Mouse (Mus musculus) gonadal fat pad, adult 2 months (tissue): ENCODE results near the gene Abcg4. TPM values are rescaled to one million over a fixed set of nuclear protein-coding genes. Genes with fewer than 3 reads are reported as not detected.
A peak's percentile ranks its signal among the peaks of the same experiment; 100 is the strongest.
"Not testable (repeated sequence)": the region's sequence is repeated elsewhere in the genome, so short reads cannot be mapped to it uniquely, and the experiment has no call there.

Experiments used
- DNase-seq: peaks from one replicate; pipeline ENCODE4 v3.0.0-alpha.2; 2012; ENCODE audit warnings: low read depth
- polyA plus RNA-seq: library from polyadenylated mRNA; depleted of rRNA; stranded (reverse); fragments of >200 nt; gene quantifications from 2 replicates; pipeline ENCODE4 v1.2.3, GENCODE M21; 2012

Gene Abcg4
- polyA plus RNA-seq, 1 experiment = 6.6 TPM

DNA sequence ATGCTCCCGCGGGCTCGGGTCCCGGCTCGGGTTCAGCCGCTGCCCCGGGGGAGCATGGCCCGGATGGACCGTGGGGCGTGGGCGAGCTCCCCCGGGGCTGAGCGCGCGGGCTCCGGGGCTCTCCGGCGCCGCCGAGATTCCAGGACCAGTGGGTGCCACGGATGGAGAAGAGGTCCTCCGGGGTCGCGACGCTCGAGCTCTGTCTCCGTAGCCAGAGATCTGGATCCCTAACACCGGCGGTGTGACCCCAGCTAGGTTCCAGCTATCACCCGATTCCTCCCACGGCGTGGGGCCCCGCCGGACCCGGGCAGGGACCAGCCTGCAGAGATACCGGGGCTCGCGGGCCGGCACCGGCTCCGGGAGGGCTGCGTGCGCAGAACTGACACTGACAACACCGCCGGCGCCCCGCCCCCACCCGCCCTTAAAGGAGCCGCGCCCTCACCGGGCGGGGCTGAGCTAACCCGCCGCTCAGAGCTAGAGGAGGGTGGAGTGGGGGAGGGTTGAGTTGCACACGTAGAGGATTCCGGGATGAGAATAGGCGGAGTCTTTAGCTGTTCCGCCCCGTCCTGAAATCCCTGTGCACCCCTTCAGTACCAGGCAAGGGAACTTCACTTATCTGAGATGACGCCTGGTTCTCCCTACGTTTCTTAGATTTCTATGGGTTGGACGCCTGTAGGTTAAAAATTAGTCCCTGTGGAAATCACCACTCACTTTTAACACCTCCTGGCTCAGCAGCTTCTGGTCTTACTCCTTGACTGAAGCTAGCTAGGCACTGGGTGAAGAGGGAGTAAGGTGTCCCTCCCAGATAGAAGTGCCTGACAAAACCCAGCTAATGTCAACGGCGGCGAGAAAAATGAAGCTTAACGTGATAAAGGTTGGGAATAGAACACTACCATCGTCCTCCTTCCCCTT is 31.7 kb upstream of the Abcg4 start, which contains the start of gene C2cd2l:
Gene C2cd2l, minus strand, starts transcription at position 399 of the 912 bp plus-strand sequence.
- peak; percentile 70 for DNase-seq

DNA sequence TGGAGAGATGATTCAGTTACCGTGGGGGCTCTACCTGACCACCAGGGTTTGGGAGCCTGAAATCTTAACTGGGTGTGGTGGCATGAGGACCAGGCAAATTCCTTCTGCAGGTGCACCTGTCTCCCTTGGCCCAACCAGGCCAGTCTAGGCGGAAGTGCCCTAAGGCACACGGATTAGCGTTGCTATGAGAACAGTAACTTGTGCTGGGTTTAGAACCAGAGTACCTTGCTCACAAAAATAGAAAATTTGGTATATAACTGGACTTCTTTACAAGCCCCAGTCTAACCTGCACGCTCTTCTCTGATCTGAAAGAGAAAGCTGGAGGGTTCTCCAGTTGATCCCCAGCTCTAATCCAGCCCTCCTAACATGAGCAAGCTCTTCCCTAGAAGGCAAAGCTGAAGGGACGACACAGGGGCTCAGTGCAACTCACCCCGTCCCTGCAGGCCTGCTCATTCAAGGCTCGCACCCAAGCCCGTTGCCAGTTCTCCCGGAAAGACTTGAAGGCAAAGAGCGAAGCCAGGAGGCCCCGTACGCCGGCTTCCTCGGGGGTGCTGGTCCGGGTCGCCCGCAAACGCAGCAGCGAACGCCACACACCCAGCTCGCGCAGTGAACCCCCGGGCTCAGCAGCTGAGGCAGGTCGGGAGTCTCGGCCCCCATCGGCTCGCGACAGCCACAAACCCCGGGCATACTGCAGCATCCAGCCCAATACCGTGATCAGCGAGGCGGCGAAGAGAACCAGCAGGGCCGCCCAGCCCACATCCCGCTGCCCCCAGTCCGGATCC is 30.9 kb upstream of the Abcg4 start:
- no peak for DNase-seq

- no peak for DNase-seq
These were observed 30.3 kb upstream of the Abcg4 start for GRCm38 (mm10) chr9:44318826-44319095.

GRCm38 (mm10) chr9:44318076-44318825 is 29.8 kb upstream of the Abcg4 start:
- no peak for DNase-seq

GRCm38 (mm10) chr9:44317452-44317851 is 29.0 kb upstream of the Abcg4 start:
- no peak for DNase-seq

DNA sequence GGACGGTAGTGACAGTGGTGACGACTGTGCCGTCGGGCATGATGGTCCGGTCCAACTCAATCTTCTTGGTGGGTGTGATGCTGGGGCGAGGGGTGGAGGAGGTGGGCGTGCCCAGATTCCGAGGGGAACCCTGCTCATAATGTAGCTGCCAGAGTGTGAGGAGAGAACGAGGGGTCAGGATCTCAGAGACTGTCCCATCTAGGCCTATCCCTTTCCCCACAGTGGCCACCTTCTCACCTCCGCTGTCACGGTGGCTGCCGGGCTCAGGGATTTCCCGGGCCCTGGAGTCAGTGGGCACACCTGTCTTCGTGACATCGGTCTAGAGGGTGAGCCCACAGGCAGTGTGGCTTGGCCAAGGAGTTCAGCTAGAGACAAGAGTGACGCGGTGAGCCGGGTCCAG is 26.5 kb upstream of the Abcg4 start:
- DNase-seq = no peak

DNA sequence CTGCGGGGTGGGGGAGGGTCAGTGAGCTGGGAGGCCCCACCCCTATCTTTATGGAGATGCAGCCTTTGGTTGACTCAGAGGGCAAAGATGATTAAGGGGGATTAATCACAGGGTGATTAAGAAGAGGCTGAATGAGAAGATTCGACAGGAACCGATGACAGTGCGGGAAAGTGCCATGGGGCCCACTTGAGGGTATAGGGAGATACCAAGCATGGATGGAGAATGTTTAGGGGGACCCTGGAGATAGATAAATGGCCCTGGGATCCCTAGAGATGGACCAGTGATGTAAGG is 25.8 kb upstream of the Abcg4 start:
- no peak for DNase-seq

GRCm38 (mm10) chr9:44313476-44314256 is 25.3 kb upstream of the Abcg4 start:
- DNase-seq = no peak

- no peak for DNase-seq
These were observed 23.0 kb upstream of the Abcg4 start for GRCm38 (mm10) chr9:44311136-44312134.

GRCm38 (mm10) chr9:44310750-44311135 is 22.3 kb upstream of the Abcg4 start:
- DNase-seq = no peak

DNA sequence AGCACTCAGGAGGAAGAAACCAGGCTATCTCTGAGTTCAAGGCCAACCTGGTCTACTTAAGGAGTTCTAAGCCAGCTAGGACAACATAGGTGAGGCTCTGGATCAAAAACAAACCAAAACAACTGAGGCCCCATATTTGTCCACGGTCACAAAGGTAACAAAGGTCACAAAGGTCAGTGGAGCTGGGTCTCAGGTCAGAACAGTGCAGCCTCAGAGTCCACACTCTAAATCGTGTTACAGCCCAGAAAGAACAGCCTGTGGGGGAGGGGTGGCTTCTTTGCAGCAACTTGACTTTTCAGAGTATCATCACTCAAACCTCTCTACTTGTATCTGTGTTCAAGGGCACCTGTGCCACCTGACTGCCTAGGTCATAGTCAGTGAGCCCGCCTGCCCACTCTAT is 21.3 kb upstream of the Abcg4 start:
- DNase-seq = no peak

DNA sequence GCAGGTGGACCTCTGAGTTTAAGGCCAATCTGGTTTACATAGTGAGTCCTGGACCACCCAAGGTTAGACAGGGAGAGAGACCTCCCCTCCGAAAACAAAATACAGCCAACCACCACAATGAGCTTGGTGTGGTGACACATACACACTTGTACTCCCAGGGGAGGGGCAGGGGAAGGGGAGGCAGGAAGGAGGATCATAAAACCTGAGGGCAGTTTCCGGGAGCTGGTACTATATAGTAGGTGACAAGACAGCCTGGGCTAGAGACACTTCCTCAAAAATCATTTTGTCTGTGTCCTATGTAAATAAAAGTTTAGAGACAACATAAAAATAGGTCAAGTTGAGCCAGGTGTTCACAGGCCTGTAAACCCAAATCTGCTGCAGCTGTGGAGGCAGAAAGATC is 18.8 kb upstream of the Abcg4 start:
- no peak for DNase-seq

- DNase-seq = no peak
These were observed 18.1 kb upstream of the Abcg4 start for GRCm38 (mm10) chr9:44306532-44306931.

- peak; percentile 86 for DNase-seq
These were observed 17.2 kb upstream of the Abcg4 start, which contains the start of gene Hinfp for GRCm38 (mm10) chr9:44305466-44306079. Gene Hinfp, minus strand, starts transcription at chr9:44305671.

GRCm38 (mm10) chr9:44300001-44300400 is 11.6 kb upstream of the Abcg4 start:
- DNase-seq = not testable (repeated sequence)

- no peak for DNase-seq
These were observed 4.1 kb upstream of the Abcg4 start for GRCm38 (mm10) chr9:44292490-44292889.

DNA sequence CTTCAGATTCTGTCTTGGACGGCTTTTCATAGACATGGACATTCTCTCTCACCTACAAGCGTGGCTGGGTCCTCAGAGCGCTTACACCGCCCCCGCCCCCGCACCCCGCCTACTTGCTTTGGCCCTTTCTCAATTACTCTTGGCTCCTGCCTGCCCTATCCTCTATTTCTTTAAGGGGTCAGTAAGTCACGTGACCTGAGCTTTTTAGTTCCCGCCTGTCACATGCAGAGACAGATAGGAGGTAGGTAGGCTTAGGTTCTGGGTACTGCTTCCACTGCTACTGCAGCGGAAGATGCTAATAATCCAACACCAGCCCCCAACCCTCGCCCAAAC is 510 bp upstream of the Abcg4 start:
- DNase-seq = no peak

GRCm38 (mm10) chr9:44287401-44288075 is 877 bp downstream of the Abcg4 start:
- no peak for DNase-seq

DNA sequence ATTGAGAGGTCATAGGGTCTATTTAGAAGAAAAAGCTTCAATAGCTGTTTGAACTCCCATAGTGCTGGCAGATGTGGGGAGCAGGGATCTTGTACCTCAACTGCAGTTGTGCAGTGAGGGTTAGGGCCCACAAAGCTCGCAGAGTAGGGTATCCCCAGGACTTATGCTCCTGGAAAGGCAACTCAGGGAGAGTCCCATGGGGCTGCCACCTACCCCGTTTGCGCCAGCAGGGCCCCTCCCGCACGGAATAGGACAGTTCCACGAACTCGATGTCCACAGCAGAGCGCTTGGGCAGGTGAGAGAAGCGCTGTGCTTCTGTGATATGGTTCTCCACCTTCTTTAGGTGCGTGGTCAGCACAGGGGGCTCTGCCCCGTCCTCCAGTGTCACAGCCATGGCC is 1.4 kb downstream of the Abcg4 start:
- DNase-seq = no peak
